Mouse (Mus musculus) R1 (cell line): ENCODE data around the gene Rd3.

ENCODE experiments used
- DNase-seq: peaks from one replicate; pipeline ENCODE4 v3.0.0-alpha.2; 2018; ENCODE audit warnings: low read depth, low spot score

Rd3 gene

DNA sequence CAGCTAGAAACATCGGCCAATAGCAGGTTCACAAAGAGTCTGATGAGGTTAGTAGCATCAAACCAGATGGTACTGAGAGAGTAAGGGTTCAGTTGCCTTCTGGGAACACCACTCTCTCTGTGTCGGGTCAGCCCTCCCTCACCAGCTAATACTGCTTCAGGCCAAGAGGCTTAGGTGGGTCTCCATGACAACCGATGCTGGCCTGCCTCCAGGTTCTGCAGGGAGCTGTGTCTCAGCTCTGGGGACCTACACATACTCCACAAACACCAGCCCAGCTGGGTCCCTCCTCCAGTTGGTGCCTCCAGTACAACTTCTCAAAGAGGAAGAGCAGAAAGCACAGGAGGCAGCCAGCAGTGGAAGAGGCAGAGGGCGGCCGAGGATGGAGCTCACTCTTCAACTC is at the start of gene Rd3:
Rd3 (plus strand) TSS at position 184 of the 400 bp plus-strand sequence.
- no peak for DNase-seq

DNA sequence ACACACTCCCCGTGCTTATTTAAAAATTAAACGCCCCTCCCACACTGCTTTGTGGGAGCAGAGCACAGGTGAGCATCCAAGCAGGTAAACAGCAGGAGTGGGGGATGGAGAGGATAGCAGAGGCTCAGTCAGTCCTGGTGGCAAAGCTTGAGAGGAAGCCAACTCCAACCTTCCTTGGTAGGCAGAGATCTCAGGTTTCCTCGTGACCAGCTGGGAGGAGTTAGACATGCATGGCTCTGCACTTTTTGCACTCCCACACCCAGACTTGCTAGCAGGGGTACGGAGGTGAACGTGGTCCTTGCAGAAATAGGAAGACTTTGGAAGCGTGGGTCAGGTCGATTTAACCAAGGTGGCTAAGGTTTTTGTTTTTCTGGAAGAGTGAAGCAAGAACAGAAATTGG is 48.8 kb upstream of the Rd3 start:
- peak; percentile 50 for DNase-seq

- peak; percentile 55 for DNase-seq
Measured at GRCm38 (mm10) chr1:191929065-191929464, 48.1 kb upstream of the Rd3 start.

- peak; percentile 63 for DNase-seq
Measured at GRCm38 (mm10) chr1:191929897-191930524, 47.2 kb upstream of the Rd3 start.

DNA sequence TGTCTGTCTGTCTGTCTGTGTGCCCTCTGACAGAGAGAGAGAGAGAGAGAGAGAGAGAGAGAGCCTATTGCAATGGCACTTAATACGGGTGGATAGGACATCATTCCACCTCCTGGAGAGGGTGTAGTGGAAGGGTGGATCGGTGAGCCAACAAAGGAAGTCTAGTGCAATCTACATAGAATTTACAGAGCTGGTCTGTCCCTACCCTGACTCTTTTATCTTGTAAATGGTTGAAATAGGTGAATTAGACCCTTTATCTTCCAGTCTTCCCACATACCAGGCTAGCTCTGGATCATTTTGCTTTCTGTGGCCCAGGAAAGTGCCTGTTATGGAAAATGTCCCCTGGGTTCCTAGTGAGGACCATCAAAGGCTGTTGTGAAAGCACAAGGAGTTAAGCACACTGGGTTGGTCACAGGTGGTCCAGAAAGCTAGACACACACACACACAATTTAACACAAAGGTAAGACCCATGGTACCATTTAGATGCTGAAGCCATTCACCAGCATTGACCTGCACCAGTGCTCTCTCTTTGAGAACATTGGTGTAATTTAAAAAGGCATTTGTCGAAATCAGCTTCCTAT is 46.6 kb upstream of the Rd3 start:
- DNase-seq = peak; percentile 93

DNA sequence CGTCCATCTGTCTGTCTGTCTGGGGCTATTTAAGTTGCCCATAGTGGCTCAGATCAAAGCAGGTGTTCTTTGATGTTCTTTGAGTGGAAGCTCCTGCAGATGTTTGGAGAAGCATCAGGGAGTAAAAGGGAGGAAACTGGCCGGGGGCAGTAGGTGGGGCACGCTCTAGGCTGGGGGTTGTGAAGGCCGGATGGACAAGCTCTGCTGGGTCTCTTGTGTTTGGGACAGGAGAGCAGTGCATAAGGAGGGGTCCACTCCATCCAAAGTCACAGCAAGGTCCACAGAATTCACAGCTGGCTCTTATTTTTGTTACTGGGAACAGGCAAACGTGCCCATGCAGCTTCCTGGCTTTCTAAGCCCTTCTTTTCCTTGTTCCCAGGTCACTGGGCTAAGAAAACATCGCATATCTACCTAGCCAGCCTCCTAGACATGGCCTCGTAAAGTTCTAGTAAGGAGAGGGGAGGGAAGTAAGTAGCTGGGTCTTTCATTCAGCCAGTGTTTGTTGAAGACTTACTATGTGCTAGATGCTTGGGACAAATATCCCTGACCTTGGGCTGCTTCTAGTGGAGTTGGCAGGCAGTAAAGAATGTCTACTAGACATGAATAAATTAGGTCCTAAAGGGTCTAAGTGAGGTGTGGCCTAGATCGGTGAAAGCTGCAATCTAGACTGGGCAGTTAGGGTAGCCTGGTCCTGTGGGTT is 44.7 kb upstream of the Rd3 start:
- peak; percentile 33 for DNase-seq

- DNase-seq = peak; percentile 80
Measured at GRCm38 (mm10) chr1:191932986-191933632, 44.1 kb upstream of the Rd3 start.

DNA sequence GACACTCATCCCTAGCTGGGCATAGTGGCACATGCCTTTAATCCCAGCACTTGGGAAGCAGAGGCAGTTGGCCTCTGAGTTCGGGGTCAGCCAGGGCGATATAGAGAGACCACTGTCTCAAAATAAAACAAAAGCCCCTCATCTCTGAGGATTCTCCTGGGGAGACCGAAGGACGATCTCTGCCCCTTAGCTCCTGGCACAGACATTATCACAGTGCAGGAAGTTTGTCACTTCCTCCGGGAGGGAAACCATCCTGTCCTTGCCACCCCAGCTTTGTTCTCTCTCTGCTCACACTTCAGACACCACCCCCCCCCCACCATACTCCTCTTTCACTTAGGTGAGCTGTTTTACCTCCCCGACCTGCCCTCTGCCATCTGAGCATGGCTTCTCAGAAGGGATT is 33.5 kb upstream of the Rd3 start:
- no peak for DNase-seq

- DNase-seq = peak; percentile 40
Measured at GRCm38 (mm10) chr1:191945341-191945740, 31.8 kb upstream of the Rd3 start.

DNA sequence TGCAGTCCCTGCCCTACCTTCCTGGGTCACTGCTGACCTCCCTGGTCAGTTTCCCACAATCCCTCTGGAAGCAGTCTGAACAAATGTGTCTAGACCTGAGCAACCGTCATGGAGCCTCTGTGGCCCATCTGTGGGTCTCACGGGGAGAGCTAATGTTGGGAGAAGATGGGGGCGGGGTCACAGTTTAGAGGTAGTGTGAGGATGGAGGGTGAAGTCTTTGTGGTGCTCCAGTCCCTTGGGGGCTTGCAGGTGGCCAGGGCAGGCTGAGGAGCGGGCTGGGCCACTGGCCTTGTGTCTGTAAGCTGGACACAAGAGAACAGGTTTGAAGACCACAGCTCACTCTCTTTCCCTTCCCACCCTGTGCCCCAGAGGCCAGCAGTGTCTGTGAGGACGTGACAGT is 31.4 kb upstream of the Rd3 start:
- peak; percentile 70 for DNase-seq

GRCm38 (mm10) chr1:191946261-191946660 is 30.9 kb upstream of the Rd3 start:
- peak; percentile 89 for DNase-seq

- peak; percentile 31 for DNase-seq
Measured at GRCm38 (mm10) chr1:191946835-191947234, 30.3 kb upstream of the Rd3 start.

DNA sequence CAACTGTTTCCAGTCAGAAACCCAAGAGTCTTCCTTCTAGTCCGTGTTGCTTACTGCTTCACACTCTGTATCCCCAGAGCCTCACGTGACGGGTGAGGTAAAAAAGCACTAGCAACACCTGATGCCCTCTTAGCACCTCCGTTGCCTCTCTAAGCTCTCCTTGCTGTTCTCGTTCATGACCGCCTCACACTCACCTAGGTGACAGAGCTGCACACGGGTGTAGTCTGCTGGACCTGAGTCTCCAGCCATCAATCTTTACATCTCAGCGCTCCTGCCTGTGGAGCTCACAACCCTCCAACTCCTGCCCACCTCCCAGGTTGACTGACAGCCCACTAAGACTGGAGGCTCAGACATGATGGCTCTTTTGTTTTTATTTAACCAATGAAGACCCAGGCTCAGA is 29.4 kb upstream of the Rd3 start:
- peak; percentile 68 for DNase-seq

GRCm38 (mm10) chr1:191948600-191948999 is 28.6 kb upstream of the Rd3 start:
- DNase-seq = no peak

- no peak for DNase-seq
Measured at GRCm38 (mm10) chr1:191950611-191951010, 26.6 kb upstream of the Rd3 start.

- DNase-seq = no peak
Measured at GRCm38 (mm10) chr1:191952733-191953335, 24.3 kb upstream of the Rd3 start.

- peak; percentile 21 for DNase-seq
Measured at GRCm38 (mm10) chr1:191955101-191955500, 22.1 kb upstream of the Rd3 start.

DNA sequence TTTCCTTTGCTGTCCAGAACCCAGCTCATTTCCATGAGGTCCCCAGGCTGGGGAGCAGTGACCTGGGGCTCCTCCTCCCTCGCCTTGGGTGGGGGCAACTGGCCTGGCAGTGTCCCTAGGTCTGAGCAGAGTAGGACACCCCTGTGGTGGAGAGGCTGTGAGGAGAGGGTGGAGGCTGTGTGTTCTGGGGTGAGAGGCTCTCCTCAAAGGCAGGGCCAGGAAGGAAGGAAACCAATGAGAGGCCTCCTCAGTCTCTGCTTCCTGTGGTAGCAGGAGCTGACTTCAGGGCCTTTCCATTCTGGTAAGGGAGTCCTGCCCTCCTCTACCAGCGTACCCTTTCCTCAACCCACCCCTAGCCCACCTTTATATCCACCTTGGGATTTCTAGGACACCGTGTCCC is 20.9 kb upstream of the Rd3 start:
- DNase-seq = no peak

GRCm38 (mm10) chr1:191956871-191957270 is 20.3 kb upstream of the Rd3 start:
- no peak for DNase-seq

DNA sequence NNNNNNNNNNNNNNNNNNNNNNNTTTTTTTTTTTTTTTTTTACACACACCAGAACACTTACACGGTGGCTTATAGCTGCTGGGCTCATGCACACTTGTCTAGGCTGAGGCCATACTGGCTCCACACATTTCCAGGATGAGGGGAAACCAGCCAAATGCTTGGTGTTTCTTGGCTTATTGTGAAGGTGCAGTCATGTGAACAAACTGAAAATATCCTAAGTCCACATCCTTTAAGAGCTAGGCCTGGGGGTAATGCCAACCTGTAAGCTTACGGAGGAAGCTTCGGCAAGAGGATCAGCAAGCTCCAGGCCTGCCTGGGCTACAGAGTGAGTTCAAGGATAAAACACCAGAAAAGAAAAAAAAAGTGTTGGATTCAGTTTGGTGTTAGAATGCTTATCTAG is 19.8 kb upstream of the Rd3 start:
- DNase-seq = no peak

DNA sequence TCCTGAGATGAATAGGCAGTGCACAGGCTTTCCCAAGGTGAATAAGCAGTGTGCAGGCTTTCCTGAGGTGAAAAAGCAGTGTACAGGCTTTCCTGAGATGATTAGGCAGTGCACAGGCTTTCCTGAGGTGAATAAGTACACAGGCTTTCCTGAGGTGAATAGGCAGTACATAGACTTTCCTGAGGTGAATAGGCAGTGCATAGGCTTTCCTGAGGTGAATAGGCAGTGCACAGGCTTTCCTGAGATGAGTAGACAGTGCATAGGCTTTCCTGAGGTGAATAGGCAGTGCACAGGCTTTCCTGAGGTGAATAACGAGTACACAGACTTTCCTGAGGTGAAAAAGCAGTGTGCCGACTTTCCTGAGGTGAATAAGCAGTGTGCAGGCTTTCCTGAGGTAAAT is 16.2 kb upstream of the Rd3 start:
- no peak for DNase-seq

- DNase-seq = no peak
Measured at GRCm38 (mm10) chr1:191963413-191963812, 13.8 kb upstream of the Rd3 start.
